Mouse (Mus musculus) kidney, adult 2 months (tissue): ENCODE measurements around the gene Intu. TPM values are rescaled to one million over a fixed set of nuclear protein-coding genes. Genes with fewer than 3 reads are reported as not detected.

ENCODE experiments used
- DNase-seq: peaks from one replicate; pipeline ENCODE4 v3.0.0; 2021
- H3K27ac ChIP-seq: fragments of 200-500 bp; 2 replicates; pipeline ENCODE4 v1.5.1; 2012; ENCODE audit warnings: low read depth, low read length, control low read depth, inconsistent platforms; ENCODE audit not compliant: insufficient read depth
- H3K27me3 ChIP-seq: fragments of 200-500 bp; replicated peaks from 2 replicates; pipeline ENCODE4 v1.6.1; 2012; ENCODE audit warnings: mild to moderate bottlenecking, moderate library complexity, low read length, inconsistent platforms; ENCODE audit not compliant: control insufficient read depth, insufficient read depth
- H3K36me3 ChIP-seq: fragments of 200-500 bp; 2 replicates; pipeline ENCODE4 v1.6.1; 2012; ENCODE audit warnings: mild to moderate bottlenecking, moderate library complexity, low read length, inconsistent platforms; ENCODE audit not compliant: control insufficient read depth, insufficient read depth
- H3K4me1 ChIP-seq: fragments of 200-500 bp; 2 replicates; pipeline ENCODE4 v1.6.1; 2011; ENCODE audit warnings: low read length; ENCODE audit not compliant: control insufficient read depth, insufficient read depth
- H3K4me3 ChIP-seq: fragments of 200-500 bp; 2 replicates; pipeline ENCODE4 v1.5.1; 2011; ENCODE audit warnings: mild to moderate bottlenecking, low read depth, low read length, control low read depth; ENCODE audit not compliant: insufficient read depth
- CTCF ChIP-seq: fragments of 200-500 bp; conservative IDR thresholded peaks from 2 replicates; pipeline ENCODE4 v1.5.1; 2011; ENCODE audit warnings: low read depth, mild to moderate bottlenecking, control low read depth, low read length, moderate library complexity, mixed read lengths; ENCODE audit not compliant: insufficient read depth, insufficient read length
- POLR2A ChIP-seq: fragments of 200-500 bp; IDR thresholded peaks from one replicate; pipeline ENCODE4 v1.6.1; 2011; ENCODE audit warnings: low read depth, low read length, control low read depth
- WGBS: fragments of 180-500 bp; shearing (Covaris S2); methylation state at CpG from one replicate; pipeline ENCODE4 v1.1.7; 2018; 5-methylcytosine and 5-hydroxymethylcytosine counted together
- polyA plus RNA-seq: library from polyadenylated mRNA; depleted of rRNA; stranded (reverse); fragments of >200 nt; gene quantifications from 2 replicates; pipeline ENCODE4 v1.2.3, GENCODE M21; 2012

The Intu gene
- polyA plus RNA-seq, 1 experiment, result 4.0 TPM

GRCm38 (mm10) chr3:40668889-40669288 is 137.8 kb downstream of the Intu start:
- Histone ChIP-seq H3K4me3 (no peak overlapping the region), H3K36me3 (no peaks in the 10 kb centered on the region), H3K27ac (no peak overlapping the region), H3K27me3 (no peaks in the 10 kb centered on the region), H3K4me1 (no peaks in the 10 kb centered on the region)
- 88% methylated on average over 6 of the region's 6 CpGs for WGBS
- no peak for TF ChIP-seq POLR2A
- no peak for TF ChIP-seq CTCF
- no peak for DNase-seq

- Histone ChIP-seq H3K36me3 (no peaks in the 10 kb centered on the region), H3K4me1 (no peaks in the 10 kb centered on the region), H3K27me3 (no peaks in the 10 kb centered on the region), H3K4me3 (no peak overlapping the region), H3K27ac (no peak overlapping the region)
- no peak for DNase-seq
- no peak for TF ChIP-seq POLR2A
- no peak for TF ChIP-seq CTCF
- WGBS, result 94% methylated on average over 3 of the region's 3 CpGs
Observed at GRCm38 (mm10) chr3:40669395-40669794, 138.3 kb downstream of the Intu start.

- DNase-seq, result no peak
- Histone ChIP-seq H3K27me3 (no peaks in the 10 kb centered on the region), H3K27ac (no peak overlapping the region), H3K4me3 (no peak overlapping the region), H3K4me1 (no peaks in the 10 kb centered on the region), H3K36me3 (no peaks in the 10 kb centered on the region)
- TF ChIP-seq CTCF (no peak), POLR2A (no peak)
- 84% methylated on average over 1 of the region's 1 CpGs for WGBS
Observed at GRCm38 (mm10) chr3:40673515-40673914, 142.4 kb downstream of the Intu start.

GRCm38 (mm10) chr3:40674873-40675405 is 143.9 kb downstream of the Intu start:
- TF ChIP-seq POLR2A (no peak), CTCF (no peak)
- Histone ChIP-seq H3K36me3 (no peaks in the 10 kb centered on the region), H3K4me3 (no peak overlapping the region), H3K27ac (no peak overlapping the region), H3K4me1 (no peaks in the 10 kb centered on the region), H3K27me3 (no peaks in the 10 kb centered on the region)
- WGBS, result 65% methylated on average over 8 of the region's 8 CpGs
- DNase-seq, result no peak

- Histone ChIP-seq H3K36me3 (no peaks in the 10 kb centered on the region), H3K27ac (no peak overlapping the region), H3K4me3 (no peak overlapping the region), H3K27me3 (no peaks in the 10 kb centered on the region), H3K4me1 (no peaks in the 10 kb centered on the region)
- 87% methylated on average over 1 of the region's 1 CpGs for WGBS
- no peak for DNase-seq
- TF ChIP-seq POLR2A (no peak), CTCF (no peak)
Observed at GRCm38 (mm10) chr3:40678856-40679255, 147.8 kb downstream of the Intu start.

- H3K27ac ChIP-seq, result no peak overlapping the region
- 37% methylated on average over 11 of the region's 11 CpGs for WGBS
- TF ChIP-seq POLR2A (no peak), CTCF (no peak)
- no peaks in the 10 kb centered on the region for H3K36me3 ChIP-seq
- H3K4me1 ChIP-seq, result no peaks in the 10 kb centered on the region
- no peaks in the 10 kb centered on the region for H3K27me3 ChIP-seq
- DNase-seq, result no peak
- H3K4me3 ChIP-seq, result no peak overlapping the region
Observed at GRCm38 (mm10) chr3:40682404-40682803, 151.3 kb downstream of the Intu start.

GRCm38 (mm10) chr3:40683171-40683570 is 152.1 kb downstream of the Intu start:
- H3K27ac ChIP-seq, result no peak overlapping the region
- no peaks in the 10 kb centered on the region for H3K4me1 ChIP-seq
- no peaks in the 10 kb centered on the region for H3K27me3 ChIP-seq
- 94% methylated on average over 18 of the region's 18 CpGs for WGBS
- TF ChIP-seq CTCF (no peak), POLR2A (no peak)
- no peak for DNase-seq
- no peaks in the 10 kb centered on the region for H3K36me3 ChIP-seq
- no peak overlapping the region for H3K4me3 ChIP-seq
